Comparison of ENCODE assay signal across 10 mouse cellular contexts in the genomic region with DNA sequence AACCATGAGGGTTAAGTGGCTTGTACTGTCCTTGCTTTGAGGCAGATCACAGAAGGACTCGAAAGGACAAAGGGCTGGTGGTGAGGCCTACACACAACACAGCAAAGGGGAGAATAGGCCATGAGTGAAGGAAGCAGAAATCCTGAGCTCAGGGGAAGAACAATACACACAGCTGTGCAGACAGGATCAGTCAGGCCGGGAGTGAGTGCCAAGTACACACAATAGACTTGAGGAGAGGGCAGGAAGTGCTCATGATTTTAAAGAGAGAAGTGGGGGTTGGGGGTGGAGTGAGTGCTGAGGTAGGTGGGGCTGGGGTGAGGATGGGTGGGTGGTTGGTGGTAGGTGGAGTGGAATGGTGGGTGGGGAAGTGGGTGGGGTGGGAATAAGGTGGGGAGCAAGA.
DNase-seq lines count a peak whose midpoint lies in the region; ATAC-seq lines count a peak whose summit lies in the region.
"Had no signal": no experiment of that assay in that cellular context is flagged by ENCODE, and none has a peak within 500 bp of the region (broad histone marks: within the 10 kb centered on the region; RNA-seq: fewer than 3 reads in every experiment).

No protein-coding gene starts in this region.

- no peaks in the 10 kb centered on the region for H3K27me3 ChIP-seq in embryonic facial prominence, embryonic 13.5 days
- no peaks in the 10 kb centered on the region for H3K27me3 ChIP-seq in embryonic facial prominence, embryonic 10.5 days (replicated peaks; ENCODE audit: low read depth, poor library complexity, severe bottlenecking)
- no peaks in the 10 kb centered on the region for H3K27me3 ChIP-seq in midbrain, embryonic 11.5 days (ENCODE audit: control insufficient read depth, insufficient read depth, low read length)
- no peaks in the 10 kb centered on the region for H3K27me3 ChIP-seq in midbrain, embryonic 16.5 days (ENCODE audit: control insufficient read depth, insufficient read depth, low read depth, low read length)

- DNase-seq in embryonic facial prominence, embryonic 10.5 days (ENCODE audit: low spot score) = no peak
- peak; percentile 73 for DNase-seq in midbrain, embryonic 11.5 days (ENCODE audit: low spot score, missing footprints)
- DNase-seq in MN1 (ENCODE audit: low spot score) = no peak
- no peak for DNase-seq in cerebellum, postnatal 4 days (ENCODE audit: low spot score in 2 of 2)
- DNase-seq in spleen, postnatal 14 days (ENCODE audit: low spot score in 2 of 2) = no peak
- DNase-seq: adrenal gland, postnatal 10 days had no signal

- H3K27ac ChIP-seq in embryonic facial prominence, embryonic 13.5 days = no peak overlapping the region
- no peak overlapping the region for H3K27ac ChIP-seq in embryonic facial prominence, embryonic 10.5 days (replicated peaks)
- H3K27ac ChIP-seq in midbrain, embryonic 11.5 days (ENCODE audit: low read depth, low read length) = no peak overlapping the region
- H3K27ac ChIP-seq in midbrain, embryonic 16.5 days (ENCODE audit: low read length) = no peak overlapping the region

- H3K4me3 ChIP-seq in embryonic facial prominence, embryonic 13.5 days = no peak overlapping the region
- no peak overlapping the region for H3K4me3 ChIP-seq in embryonic facial prominence, embryonic 10.5 days
- H3K4me3 ChIP-seq in midbrain, embryonic 11.5 days (ENCODE audit: low read depth, low read length) = no peak overlapping the region
- no peak overlapping the region for H3K4me3 ChIP-seq in midbrain, embryonic 16.5 days (ENCODE audit: low read depth, low read length)
- H3K4me3 ChIP-seq: myocyte had no signal

- 0 out of 2 replicates have a peak, but pooled peaks have one; percentile 26 for ATAC-seq in embryonic facial prominence, embryonic 13.5 days (ENCODE audit: insufficient number of reproducible peaks, insufficient read depth, low FRiP score, low TSS enrichment, low read depth)
- peak; percentile 73 for ATAC-seq in midbrain, embryonic 11.5 days (ENCODE audit: low FRiP score)
- no peak for ATAC-seq in midbrain, embryonic 16.5 days
- peak; percentile 43; the same call in 1 of the 2 replicates for ATAC-seq in megakaryocyte, adult 5-6 weeks (ENCODE audit: poor library complexity, severe bottlenecking)

- H3K4me2 ChIP-seq in embryonic facial prominence, embryonic 13.5 days = no peak overlapping the region
- no peak overlapping the region for H3K4me2 ChIP-seq in midbrain, embryonic 11.5 days
- H3K4me2 ChIP-seq in midbrain, embryonic 16.5 days (ENCODE audit: low read length) = no peak overlapping the region

- no peaks in the 10 kb centered on the region for H3K9me3 ChIP-seq in embryonic facial prominence, embryonic 13.5 days
- no peaks in the 10 kb centered on the region for H3K9me3 ChIP-seq in embryonic facial prominence, embryonic 10.5 days
- H3K9me3 ChIP-seq in midbrain, embryonic 11.5 days (ENCODE audit: control insufficient read depth, low read length) = no peaks in the 10 kb centered on the region
- H3K9me3 ChIP-seq in midbrain, embryonic 16.5 days (replicated peaks; ENCODE audit: control insufficient read depth, low read length, poor library complexity, severe bottlenecking) = no peaks in the 10 kb centered on the region

- no peaks in the 10 kb centered on the region for H3K4me1 ChIP-seq in embryonic facial prominence, embryonic 13.5 days
- H3K4me1 ChIP-seq in embryonic facial prominence, embryonic 10.5 days = no peaks in the 10 kb centered on the region
- H3K4me1 ChIP-seq in midbrain, embryonic 11.5 days (ENCODE audit: control insufficient read depth, insufficient read depth, low read length) = 0 out of 2 replicates have a peak, but pooled peaks cover 2% of the 10 kb centered on the region
- no peaks in the 10 kb centered on the region for H3K4me1 ChIP-seq in midbrain, embryonic 16.5 days (ENCODE audit: control insufficient read depth, insufficient read depth, low read length)

- H3K36me3 ChIP-seq in embryonic facial prominence, embryonic 13.5 days = no peaks in the 10 kb centered on the region
- no peaks in the 10 kb centered on the region for H3K36me3 ChIP-seq in embryonic facial prominence, embryonic 10.5 days (replicated peaks)
- H3K36me3 ChIP-seq in midbrain, embryonic 11.5 days (ENCODE audit: control insufficient read depth, insufficient read depth, low read length) = no peaks in the 10 kb centered on the region
- H3K36me3 ChIP-seq in midbrain, embryonic 16.5 days (ENCODE audit: control insufficient read depth, insufficient read depth, low read length) = no peaks in the 10 kb centered on the region

- WGBS in embryonic facial prominence, embryonic 13.5 days = 45% methylated on average over 2 of the region's 2 CpGs
- WGBS in embryonic facial prominence, embryonic 10.5 days = 43% methylated on average over 2 of the region's 2 CpGs
- WGBS in midbrain, embryonic 11.5 days = 18% methylated on average over 2 of the region's 2 CpGs
- 11% methylated on average over 2 of the region's 2 CpGs for WGBS in midbrain, embryonic 16.5 days

- H3K9ac ChIP-seq in embryonic facial prominence, embryonic 13.5 days = no peak overlapping the region
- H3K9ac ChIP-seq in midbrain, embryonic 11.5 days (ENCODE audit: low read length) = no peak overlapping the region
- no peak overlapping the region for H3K9ac ChIP-seq in midbrain, embryonic 16.5 days (ENCODE audit: low read depth, low read length)
